Mouse (Mus musculus) heart, postnatal 25 days (tissue): ENCODE measurements around the gene Meis2. TPM values are rescaled to one million over a fixed set of nuclear protein-coding genes. Genes with fewer than 3 reads are reported as not detected.

Experiments
- DNase-seq: peaks from one replicate; pipeline ENCODE4 v3.0.0; 2022; ENCODE audit warnings: low spot score
- intact Hi-C: fragments of 180-260 bp; cut with DNase I; formaldehyde crosslinking; loops from one replicate; pipeline ENCODE4 v1.15.1; 2025
- total RNA-seq, 2 experiments: library from RNA; stranded (reverse); gene quantifications; 2 replicates each; pipeline ENCODE4 v1.2.3; 2021

Gene Meis2
- total RNA-seq, 2 experiments from 2014 or later: 22.3 to 23.0 TPM

GRCm38 (mm10) chr2:115852615-115853014 is 213.0 kb downstream of the Meis2 start:
- intact Hi-C loops: no loop called here
- peak; percentile 20 for DNase-seq

DNA sequence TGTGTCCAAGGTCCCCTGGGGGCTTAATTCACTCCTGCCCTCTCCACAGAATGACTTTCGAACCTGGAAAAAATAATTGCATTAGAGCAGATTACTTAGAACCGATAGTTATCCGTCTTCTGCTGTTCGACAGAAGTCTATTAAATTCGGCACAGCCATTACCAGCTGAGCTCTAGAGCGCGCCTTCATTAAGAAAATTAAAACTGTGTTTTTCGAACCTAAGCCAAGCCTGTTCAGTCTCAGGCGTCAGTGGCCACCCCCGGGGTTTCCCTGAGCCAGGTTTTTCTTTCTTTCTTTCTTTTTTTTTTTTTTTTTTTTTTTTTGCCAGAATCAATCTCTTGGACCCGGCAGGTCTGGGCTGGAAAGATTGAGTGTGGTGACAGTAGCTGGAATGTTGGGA is 213.5 kb downstream of the Meis2 start:
- intact Hi-C loops: no loop called here
- no peak for DNase-seq

DNA sequence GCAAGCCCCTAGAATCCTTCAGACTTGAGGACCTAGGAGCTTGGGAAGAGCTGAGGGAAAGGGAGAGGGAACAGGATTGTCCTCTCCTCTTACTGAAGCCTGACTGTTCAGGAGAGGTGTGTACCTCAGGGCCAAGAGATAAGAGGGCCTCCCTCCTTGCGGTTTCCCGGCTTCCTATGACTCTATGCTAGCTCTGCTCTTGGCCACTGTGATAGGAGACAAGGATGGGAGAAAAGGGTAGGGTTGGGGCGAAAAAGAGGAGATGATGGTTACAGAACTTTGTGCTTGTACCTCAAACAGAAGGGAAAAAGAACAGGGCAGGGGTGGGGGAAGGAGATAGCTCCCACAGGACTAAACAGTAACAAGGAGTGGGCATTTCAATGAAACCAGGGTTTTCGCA is 214.7 kb downstream of the Meis2 start:
- intact Hi-C loops: no loop called here
- DNase-seq: no peak

DNA sequence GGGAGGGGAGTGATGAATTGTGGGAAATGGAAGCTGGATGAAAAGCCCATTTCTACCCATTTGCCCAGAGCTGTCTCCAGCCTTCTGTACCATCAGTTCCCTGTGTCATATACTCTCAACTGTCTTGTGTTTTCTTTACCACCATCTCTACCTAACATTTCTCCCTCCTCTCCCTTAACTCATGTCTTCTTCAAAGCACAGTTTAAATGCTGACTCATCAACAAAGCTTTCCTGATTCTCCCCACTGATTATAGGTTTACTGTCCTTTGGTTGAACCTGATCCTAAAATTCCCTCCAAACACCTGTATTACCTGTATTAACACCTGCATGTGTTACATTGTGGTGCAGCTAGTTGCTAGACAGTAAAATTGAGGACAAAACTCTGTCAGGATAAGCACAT is 222.8 kb downstream of the Meis2 start:
- intact Hi-C loops: no loop called here
- DNase-seq: no peak

- DNase-seq: no peak
- intact Hi-C loops: no loop called here
Observed at GRCm38 (mm10) chr2:115836034-115836433, 229.6 kb downstream of the Meis2 start.

GRCm38 (mm10) chr2:115822361-115822760 is 243.3 kb downstream of the Meis2 start:
- intact Hi-C loops: no loop called here
- DNase-seq: no peak

DNA sequence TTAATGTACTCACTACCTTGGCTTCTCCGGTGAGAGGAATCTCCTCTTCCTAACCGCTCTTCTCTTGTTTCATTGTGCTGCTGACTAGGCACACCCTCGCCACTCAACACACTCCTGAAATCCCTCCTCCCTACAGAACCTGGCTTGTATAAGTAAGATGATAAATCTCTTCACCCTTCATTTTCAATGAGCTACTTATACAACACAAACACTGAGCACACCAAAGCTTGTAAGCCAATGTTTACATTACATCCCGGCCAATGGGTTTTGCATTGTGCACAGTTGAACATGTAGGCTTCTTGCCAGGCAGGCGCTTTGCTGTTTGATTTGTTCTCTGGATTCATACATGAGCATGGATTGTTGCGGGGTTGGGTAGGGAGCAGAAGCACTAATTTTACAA is 247.7 kb downstream of the Meis2 start:
- intact Hi-C loops: no loop called here
- DNase-seq: no peak

DNA sequence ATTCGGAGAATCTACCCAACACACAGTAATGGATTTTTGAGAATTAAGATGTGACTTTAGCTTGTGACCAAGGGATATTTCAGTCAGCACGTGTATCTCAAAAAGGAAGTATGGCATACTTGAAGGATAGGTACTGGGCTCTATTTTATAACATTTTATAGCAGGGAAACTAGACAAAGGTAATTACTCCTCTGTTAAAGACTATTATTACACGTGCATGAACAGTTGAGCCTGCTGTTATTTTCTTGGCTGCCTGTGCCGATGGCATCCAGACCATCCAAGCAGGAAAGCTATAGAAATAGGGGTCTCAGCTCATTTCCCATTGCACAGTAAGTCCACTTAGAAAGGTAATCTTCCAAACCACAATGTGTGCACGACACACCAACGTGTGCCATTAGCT is 251.9 kb downstream of the Meis2 start:
- no peak for DNase-seq
- intact Hi-C loops: no loop called here

DNA sequence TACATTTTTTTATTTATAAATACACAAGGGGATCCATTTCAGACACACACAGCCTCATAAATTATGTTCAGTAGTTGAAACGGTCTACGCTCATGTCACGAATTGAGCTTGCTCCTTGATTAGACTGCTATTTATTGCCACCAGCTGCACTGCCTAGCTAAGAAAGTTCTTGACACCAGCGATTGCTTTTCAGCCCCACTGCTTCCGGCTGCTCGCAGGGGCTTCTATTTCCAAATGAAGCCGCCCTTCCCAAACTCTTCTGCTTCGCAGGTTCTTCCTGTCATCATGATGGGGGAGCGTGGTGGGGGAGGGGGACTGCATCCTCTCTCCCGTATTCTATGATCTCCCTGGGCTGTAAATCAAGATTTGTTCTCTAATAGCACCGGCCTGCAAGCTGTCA is 252.3 kb downstream of the Meis2 start:
- intact Hi-C loops: no loop called here
- DNase-seq: no peak
